Mouse (Mus musculus) 416B (cell line): ENCODE measurements around the gene Ybx2.
"Not testable (repeated sequence)": the region's sequence is repeated elsewhere in the genome, so short reads cannot be mapped to it uniquely, and the experiment has no call there.

Source experiments
- DNase-seq: peaks from one replicate; pipeline ENCODE4 v3.0.0; 2011; ENCODE audit warnings: low read depth

The Ybx2 gene

DNA sequence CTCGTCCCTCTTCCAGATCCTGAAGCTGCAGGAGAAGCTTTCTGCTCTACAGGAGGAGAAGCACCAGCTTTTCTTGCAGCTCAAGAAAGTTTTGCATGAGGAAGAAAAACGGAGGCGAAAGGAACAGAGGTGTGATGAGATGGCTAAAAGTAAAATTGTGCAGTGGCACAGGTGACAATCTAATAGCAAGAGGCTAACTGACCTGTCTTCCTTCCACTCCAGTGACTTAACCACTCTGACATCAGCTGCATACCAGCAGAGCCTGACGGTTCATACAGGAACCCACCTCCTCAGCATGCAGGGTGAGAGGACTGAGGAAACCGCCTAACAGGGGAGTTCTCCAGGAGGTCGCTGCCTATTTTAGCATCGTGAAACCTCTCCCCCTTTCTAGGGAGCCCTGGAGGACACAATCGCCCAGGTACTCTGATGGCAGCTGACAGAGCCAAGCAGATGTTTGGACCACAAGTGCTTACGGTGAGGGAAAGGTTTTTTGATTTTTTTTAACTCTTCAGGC is 20.6 kb upstream of the Ybx2 start:
- peak; percentile 39 for DNase-seq

DNA sequence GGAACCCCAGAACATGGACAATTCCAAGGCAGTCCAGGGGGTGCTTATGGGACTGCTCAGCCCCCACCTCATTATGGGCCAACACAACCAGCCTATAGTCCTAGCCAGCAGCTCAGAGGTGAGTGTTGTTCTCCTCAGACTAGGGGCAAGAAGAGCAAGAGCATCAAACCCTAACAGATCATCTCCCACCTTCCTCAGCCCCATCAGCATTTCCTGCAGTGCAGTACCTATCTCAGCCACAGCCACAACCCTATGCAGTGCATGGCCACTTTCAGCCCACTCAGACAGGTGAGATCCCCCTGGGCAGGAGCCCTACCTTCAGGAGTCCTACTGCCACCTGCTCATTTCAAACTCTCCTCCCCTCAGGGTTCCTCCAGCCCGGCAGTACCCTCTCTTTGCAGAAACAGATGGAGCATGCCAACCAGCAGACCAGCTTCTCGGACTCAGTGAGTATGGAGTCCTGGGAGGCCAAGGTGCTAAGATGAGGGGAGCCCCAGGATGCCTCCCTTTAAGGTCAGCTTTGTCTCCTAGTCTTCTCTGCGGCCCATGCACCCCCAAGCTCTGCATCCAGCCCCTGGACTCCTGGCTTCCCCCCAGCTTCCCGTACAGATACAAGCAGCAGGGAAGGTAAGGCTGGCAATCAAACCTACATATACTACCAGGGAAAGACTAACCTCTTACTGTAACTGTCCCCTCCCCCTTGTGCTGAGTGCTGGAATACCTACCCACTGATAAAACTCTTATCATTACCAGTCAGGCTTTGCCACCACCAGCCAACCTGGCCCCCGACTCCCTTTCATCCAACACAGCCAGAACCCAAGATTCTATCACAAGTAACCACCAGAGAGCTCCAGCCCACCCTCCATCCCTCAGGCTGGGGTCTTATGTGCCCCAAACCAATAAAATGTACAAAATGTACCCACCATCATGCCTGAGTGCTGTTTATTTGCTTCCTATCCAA is 19.6 kb upstream of the Ybx2 start:
- DNase-seq: peak; percentile 35

DNA sequence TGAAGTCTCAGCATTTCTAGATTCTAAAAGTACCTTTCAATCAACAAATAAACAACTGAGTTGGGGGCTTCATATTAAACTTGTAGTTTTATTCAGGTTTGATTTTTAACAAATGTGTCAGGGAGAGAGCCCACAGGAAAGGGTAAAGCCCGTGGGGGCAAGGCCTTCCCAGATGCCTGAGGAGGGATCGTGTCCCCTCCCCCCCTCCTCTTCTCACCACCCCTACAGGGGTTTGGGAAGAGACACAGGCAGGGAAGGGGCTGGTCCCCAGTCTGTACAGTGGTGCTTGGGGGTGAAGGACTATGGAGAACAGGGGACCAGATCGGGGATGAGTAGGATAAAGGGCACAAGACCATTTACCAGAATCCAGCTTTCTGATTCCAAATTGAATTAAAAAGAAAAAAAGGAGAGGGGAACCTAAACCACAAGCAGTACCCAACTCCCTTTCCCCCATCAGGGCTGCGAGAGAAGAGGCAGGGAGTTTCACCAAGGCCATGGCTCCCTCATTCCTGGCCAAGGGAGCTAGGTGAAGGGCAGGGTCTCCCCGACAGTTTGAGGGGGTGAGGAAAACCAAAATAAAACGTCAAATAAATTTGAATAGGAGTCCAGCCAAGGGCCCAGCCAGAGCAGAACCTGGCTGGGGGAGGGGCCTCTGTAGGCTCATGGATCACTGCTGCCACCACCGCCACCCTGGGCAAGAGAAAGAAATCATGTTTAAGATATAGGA is 18.8 kb upstream of the Ybx2 start:
- not testable (repeated sequence) for DNase-seq

DNA sequence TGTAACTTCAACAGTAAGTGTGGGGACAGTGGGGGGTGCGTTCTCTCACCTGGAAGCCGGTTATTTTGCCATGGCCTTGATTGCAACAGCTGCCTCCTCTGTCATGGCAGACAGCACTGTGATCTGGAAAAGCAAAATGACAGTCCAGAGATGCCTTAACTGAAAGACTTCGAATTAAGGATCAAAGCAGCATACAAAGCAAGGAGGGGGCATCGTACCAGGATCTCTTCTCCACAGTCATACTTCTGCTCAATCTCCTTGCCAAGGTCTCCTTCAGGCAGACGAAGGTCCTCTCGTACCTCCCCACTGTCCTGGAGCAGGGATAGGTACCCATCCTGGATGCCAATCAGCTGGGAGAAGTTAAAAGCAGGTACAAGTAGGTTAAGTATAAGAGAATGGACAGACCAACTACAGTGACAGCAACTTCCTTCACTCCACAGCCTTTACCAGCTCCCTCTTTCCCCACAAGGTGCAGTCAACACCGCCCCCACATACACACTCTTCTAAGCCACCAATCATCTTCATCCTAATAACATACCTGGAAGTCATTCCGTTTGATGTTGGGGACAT is 18.1 kb upstream of the Ybx2 start:
- DNase-seq: no peak

DNA sequence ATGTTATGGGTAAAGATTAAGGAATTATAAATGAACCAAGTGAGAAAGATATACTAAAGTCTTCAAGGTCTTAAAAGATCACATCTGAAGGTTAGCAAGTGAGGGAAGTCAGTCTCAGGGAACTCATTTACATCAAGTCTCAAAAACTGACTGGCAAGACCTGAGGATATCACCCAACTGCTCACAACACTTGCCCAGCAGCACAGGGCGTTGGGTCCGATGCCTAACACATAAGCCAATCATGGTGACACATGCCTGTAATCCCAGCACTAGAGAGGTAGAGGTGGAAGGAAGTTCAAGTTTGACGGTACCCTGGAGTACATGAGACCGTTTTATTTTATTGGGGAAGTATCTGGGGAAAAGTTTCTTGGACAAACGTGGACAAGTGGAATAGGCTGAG is 17.5 kb upstream of the Ybx2 start:
- no peak for DNase-seq

DNA sequence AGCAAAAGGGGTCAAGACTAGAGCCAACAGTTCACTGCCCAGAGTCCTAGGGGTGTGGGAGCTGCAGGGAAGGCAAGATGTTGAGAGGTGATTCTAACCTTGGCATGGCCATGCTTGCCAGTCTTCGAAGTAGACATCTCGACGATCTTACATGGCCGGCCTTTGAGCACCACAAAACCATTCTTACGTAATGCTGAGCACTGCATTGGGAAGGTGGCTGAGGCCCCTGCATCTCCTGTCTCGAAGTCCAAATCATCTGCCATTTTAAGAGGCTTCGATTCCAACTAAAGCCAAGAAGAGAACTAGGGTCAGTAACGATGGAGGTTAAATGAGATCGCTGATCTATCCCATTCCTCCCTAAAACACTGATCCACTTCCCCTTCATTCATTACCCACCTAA is 16.5 kb upstream of the Ybx2 start:
- peak; percentile 39 for DNase-seq

DNA sequence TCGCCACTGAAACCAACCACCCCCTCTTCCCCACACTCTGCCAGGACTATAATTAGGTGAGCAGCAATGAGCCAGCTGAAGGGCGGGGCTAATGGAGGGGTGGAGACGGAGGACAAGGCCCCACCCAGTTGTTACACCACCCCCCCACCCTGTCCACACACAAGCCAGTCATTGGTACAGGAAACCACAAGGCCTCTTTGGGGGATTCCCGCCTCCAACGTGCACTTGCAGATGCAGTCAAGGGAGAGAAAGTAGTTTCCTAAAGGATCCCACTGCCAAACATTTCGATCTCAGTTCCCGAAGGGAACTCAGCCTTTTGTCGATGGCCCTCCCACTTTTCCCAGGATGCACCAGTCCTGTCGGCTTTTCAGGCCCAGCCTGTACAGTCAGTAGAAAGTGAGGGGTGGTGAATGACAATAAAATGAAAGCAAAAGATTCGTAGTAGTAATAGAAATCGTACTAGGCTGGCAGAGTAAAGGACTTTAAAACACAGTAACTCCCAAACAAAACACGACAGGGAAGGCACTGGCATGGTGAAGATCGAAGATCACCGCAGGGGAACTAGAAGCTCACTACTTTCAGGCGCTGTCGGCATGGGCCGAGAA is 15.8 kb upstream of the Ybx2 start:
- peak; percentile 98 for DNase-seq

DNA sequence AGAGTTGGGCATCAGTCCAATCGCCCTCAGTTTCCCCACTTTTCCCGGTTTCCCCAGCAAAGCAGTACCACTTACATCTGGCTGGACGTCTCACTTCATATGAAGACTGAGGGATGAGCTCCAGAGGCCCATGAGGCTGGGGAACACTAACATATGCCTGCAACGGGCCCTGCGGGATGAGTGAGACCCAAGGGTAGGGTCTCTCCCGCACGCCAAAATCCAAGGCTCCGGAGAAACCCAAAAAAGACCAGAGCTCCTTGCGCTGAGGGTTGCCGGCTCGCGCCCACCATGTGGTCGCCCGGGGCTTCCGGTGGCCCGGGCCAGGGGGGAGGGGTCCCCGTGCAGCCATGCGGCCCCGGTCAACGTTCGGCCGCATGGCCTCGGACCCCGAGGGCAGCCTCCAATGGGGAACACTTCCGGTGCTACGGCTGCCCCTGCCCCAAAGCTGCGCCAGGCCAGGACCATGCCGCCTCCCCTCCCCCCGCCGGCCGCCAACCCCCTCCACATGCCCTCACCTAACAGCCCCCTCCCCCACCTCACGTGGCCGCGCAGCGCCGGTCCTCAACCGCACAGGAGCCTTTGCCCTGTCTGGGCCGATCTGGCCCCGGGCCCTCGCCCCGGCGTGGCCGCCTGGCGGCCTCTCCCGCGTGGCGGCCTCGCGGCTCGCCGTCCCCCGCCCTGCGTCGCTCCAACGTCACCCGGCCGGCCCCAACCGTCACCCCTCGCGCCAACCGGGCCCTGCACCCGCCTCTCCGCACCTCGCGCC is 15.1 kb upstream of the Ybx2 start:
- peak; percentile 53 for DNase-seq

DNA sequence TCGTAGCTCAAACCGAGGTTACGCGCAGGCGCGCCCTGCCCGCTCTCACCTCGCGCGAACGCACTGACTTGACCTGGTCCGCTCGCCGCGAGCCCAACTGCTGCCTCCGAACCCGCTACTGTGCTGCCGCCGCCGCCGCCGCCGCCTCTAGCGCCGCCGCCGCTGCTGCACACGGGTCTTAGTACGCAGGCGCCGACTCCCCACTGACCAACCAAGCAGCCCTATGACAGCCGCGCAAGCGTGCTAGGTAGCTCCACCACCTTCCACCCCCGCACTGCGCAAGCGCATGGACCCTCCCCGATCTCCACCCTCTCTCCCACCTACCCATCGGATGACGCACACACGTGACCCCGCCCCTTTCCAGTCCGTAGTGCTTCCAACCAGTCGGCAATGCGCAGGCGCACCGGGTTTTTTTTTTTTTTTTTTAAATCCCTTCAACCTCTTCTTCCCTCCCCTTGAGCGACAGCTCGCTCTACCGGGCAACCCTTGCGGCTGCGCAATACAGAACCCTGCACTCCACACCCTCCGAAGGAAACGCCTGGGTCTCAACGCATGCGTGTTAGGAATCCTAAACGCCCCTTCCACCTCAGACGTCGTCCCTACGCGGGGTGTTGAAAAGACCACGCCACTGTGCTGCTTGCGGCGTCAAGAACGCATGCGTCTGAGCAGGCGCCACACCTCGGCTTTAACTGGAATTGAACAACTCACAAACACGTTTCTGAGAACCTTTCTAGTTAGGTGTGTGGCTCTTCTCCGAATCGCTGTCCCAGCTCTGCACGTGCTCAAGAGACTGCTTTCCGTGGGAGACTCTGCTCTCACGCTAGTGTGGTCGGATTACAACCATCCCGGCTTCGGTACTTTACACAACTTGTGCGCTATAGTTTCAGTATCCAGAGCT is 14.2 kb upstream of the Ybx2 start, which contains the start of gene Eif5a:
Eif5a (minus strand) TSS at position 845 of the 898 bp plus-strand sequence.
- DNase-seq: peak; percentile 100

DNA sequence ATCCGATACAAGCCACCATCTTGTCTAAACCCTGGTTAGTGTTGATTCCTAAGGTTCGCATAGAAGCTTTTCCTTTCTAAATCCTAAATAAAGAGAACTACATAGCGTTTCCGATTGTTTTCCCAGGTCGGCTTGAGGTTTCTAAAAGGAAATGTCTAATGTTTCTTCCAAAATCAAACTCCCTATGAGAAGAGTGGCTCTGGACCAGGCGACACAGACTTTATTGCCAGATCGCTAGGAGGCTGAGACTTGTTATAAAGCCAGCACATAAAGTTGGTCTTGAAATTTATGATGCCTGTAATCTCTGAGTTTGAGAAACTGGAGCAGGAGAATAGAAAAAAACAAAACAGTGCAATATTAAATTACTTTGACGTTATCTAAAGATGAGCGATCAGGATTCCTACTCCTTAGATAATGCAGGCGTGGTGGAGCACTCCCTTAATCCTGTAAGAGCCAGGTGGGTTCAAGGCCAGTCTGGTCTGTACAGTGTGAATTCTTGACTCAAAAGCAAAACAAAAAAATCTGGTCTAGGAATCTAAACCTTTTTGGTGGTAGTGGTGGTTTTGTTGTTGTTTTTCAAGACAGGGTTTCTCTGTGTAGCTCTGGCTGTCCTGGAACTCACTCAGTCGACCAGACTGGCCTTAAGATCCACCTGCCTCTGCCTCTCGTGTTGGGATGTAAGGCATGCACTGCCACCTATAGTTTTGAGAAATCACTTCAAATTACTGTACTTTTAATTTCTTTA is 13.4 kb upstream of the Ybx2 start:
- DNase-seq: peak; percentile 83

DNA sequence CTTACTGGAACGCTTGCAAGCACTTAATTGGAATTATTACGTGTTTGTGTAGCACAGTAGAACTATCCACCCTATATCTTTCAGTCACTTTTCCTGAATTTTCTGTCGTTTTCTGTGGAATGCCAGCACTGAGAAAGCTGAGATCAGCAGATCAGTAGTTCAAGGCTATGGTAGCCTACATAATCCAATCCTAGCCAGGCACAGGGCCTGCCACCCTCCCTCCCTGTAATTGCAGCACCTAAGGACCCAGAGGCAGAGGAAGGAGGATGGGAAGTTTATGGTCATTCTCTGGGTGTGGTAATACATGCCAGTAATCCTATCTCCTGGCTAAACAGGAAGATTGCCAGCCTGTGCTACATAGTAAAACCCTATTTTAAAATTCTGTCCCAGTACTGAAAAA is 12.8 kb upstream of the Ybx2 start:
- peak; percentile 85 for DNase-seq

DNA sequence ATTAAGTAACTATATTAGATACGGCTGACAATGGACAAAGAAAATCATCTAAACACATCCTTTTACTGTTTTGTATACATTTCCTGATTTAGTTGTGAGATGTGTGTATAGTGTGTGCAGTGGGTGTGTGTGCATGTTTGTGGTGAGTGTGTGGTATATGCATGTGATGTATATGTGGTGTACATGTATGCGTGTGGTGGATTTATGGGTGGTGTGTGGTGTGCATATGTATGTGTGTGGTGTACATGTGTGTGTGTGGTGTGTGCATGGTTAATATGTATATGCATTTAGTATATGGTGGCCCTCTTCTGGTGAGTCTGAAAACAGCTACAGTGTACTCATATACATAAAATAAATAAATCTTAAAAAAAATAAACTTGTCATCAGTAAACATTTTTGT is 8.1 kb upstream of the Ybx2 start:
- DNase-seq: no peak

DNA sequence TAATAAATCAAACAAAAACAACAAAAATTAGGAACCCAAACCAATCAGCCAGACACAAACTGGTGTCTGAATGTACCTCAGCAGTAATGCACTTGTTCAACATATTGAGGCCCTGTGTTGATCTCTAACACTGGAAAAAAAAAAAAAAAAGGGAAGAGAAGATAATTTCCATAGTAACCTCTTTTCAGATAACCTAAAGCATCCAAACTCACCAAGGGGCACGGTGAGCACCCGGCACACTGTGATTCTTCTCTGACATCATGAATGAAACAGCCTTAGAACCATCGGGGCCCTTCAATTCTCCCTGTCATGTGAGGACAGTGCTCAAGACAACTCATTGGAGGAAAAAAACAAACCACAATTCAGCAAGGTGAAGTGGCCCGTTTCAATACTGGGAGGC is 5.9 kb upstream of the Ybx2 start:
- no peak for DNase-seq

DNA sequence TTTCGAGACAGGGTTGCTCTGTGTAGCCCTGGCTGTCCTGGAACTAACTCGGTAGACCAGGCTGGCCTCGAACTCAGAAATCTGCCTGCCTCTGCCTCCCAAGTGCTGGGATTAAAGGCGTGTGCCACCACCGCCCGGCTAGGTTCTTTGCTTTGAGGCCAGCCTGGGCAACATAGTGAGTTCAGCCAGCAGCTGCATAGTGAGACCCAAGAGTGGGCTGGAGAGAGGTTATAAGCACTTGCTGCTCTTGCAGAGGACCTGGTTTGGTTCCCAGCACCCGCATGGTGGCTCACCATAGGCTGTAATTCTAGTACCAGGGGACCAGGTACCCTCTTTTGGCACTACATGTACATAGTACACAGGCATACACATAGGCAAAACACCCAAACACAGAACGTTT is 5.4 kb upstream of the Ybx2 start:
- not testable (repeated sequence) for DNase-seq

DNA sequence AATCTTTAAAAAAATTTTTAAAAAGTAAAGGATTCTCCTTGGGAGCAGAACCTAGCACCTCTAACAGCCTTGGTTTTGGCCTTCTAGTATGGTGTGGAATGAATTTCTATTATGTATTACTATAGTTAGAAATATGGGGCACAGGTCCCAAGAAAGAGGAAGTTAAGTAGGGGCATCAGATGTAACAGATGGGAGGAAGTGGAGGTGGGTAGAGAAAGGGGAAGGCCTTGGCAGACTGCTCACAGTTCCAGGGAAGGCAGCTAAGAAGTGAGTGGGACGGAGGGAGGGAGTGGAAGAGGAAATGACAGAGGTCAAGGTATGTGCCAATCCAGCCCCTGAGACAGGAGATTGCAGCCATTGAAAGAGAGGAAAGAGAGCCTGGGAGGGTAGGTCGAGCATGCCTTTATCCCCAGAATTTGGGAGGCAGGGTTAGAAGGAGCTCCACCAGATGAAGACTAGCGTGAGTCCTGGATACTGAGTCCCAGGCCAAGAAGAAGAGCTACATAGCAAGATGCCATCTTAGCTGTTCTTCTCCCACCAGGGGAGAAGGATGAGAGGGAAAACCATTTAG is 4.5 kb upstream of the Ybx2 start:
- DNase-seq: peak; percentile 93

DNA sequence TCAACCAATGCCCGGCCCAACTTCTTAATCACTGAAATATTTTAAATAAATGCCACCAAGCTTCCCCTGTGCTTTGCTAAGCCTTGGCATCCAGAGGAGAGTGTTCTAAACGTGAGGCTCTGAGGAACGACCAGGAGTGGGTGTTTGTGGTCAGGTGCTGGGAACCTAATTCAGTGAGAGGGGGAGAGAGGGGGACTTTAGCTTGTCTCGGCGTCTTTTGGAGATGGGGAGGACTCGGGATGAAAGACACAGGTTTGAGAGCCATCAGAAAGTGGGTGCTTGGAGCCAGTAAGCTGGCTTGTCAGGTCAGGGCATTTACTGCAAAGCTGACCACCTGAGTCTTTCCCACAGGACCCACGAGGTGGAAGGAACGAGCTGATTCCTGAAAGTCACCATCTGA is 3.8 kb upstream of the Ybx2 start:
- DNase-seq: no peak

DNA sequence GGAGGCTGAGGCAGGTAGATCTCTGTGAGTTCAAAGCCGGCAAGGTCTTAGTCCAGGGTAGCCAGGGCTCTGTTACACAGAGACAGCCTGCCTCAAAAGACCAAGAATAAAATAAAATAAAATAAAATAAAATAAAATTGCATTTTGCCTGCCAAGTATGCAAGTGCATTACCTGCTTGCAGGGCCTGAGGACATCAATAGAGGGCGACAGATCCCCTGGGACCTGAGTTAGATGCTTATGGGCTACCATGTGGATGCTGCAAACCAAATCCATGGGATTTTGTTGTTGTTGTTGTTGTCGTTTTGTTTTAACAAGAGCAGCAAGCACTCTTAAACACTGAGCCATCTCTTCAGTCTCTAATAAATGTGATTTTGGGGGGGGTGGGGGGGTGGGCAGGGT is 3.3 kb upstream of the Ybx2 start:
- DNase-seq: peak; percentile 45

DNA sequence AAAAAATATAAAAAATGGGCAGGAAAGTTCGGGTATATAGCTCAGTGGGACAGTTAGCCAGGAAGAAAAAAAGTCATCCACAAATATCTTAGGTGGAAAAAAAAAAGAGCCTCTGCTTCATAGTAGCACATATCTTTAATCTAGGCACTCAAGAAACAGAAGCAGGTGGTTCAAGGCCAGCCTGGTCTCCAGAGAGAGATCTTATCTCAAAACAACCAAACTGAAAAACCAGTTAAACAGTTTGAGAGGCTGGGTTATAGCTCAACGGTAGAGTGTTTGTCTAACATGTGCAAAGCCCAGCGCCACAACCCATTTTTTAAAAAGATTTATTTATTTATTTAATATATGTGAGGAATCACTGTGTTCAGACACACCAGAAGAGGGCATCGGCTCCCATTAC is 2.5 kb upstream of the Ybx2 start:
- DNase-seq: peak; percentile 63

DNA sequence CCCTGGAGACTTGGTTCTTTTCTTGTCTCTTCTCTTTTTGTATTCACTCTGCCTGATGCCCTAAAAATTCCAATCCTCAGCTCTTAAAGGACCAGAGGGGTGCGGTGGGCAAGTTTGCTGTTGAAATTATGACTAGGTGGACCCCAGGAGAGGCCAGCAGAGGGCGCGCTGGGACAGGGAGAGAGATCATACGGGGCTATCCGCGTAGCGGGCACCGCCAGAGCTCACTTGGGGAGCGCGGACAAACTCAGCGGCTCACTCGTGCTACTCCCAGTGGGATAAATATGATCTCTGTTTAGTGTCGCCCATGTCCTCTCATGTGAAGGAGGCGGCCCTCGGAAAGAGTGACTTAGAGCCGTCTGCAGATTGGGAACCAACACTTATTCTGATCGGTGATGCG is 1.4 kb upstream of the Ybx2 start:
- DNase-seq: peak; percentile 84
